Mouse (Mus musculus) small intestine, adult 2 months (tissue): ENCODE data around the gene Snhg11.

Experiments
- CTCF ChIP-seq: fragments of 200-500 bp; IDR thresholded peaks from 2 replicates; pipeline ENCODE4 v1.5.1; 2012; ENCODE audit warnings: low read depth, mild to moderate bottlenecking, control low read depth, inconsistent platforms, low read length, moderate library complexity, mixed read lengths; ENCODE audit not compliant: insufficient replicate concordance, insufficient read length; ENCODE audit errors: extremely low read depth
- POLR2A ChIP-seq: fragments of 200-500 bp; IDR thresholded peaks from 2 replicates; pipeline ENCODE4 v1.6.1; 2012; ENCODE audit warnings: low read depth, mild to moderate bottlenecking, control low read depth, inconsistent platforms, low read length, moderate library complexity

DNA sequence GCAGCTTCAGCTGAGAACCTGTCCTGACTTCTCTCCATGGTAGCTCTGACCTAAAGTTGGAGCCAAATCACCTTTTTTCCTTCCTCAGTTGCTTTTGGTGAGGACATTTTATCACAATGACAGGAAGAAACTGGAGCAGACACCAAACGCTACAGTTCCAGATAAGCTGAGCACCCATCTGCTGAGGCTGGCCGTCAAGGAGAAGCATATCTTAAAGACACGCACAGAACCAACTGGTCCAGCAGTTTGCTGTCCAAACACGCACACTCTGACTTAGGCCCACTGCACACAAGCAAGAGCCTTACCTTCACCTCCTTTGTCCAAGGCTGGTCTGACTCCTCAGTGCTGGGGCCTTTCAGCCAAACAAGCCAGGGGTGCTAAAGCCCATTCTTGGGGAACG is 7.8 kb upstream of the Snhg11 start:
- TF ChIP-seq CTCF = no peak
- TF ChIP-seq POLR2A = no peak
